Mouse (Mus musculus) testis, adult 2 months (tissue): ENCODE data around the gene Casp7.

Experiments
- CTCF ChIP-seq: fragments of 200-500 bp; IDR thresholded peaks from 2 replicates; pipeline ENCODE4 v1.5.1; 2012; ENCODE audit warnings: low read depth, mild to moderate bottlenecking, inconsistent platforms, low read length, moderate library complexity; ENCODE audit not compliant: control insufficient read depth, insufficient read depth, insufficient replicate concordance
- POLR2A ChIP-seq: fragments of 200-500 bp; IDR thresholded peaks from 2 replicates; pipeline ENCODE4 v1.6.1; 2012; ENCODE audit warnings: low read depth, mild to moderate bottlenecking, inconsistent platforms, low read length, moderate library complexity; ENCODE audit not compliant: control insufficient read depth

DNA sequence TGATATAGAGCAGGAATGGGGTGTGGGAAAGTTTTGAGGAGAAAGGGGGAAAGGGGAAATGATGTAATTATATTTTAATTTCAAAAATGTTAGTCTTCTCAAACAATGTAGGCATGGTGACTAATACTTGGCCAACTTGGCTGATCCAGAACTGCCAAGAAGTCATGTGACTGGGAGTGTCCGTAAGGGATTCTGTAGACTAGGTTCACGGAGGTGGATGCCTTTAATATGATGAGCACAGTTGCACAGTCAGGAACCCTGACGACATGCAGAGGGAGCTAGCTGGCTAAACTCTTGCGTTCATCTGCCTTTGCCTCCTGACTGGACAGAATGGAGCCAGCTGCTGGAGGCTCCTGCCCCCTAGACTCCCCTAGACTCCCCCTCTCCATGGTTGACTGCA is 54.9 kb downstream of the Casp7 start:
- TF ChIP-seq POLR2A (no peak), CTCF (no peak)
